ENCODE assay signal across 8 mouse cellular contexts in genomic region chr5:133795638-133796037, GRCm38 (mm10).
A peak's percentile ranks its signal among the peaks of the same experiment; 100 is the strongest.
DNase-seq lines count a peak whose midpoint lies in the region; ATAC-seq and TF ChIP-seq lines count a peak whose summit lies in the region.

No protein-coding gene starts in this region.

- H3K27me3 ChIP-seq in hindbrain, embryonic 10.5 days (ENCODE audit: insufficient read depth, poor library complexity, severe bottlenecking), result no peaks in the 10 kb centered on the region
- H3K27me3 ChIP-seq in hindbrain, embryonic 16.5 days (replicated peaks; ENCODE audit: control insufficient read depth, insufficient read depth, low read length), result no peaks in the 10 kb centered on the region
- H3K27me3 ChIP-seq in ES-Bruce4 (ENCODE audit: control insufficient read depth, insufficient read depth, low read length, poor library complexity, severe bottlenecking), result no peaks in the 10 kb centered on the region
- H3K27me3 ChIP-seq in hindbrain, postnatal 0 days (ENCODE audit: insufficient read depth, low read length), result no peaks in the 10 kb centered on the region
- 0 out of 2 replicates have a peak, but pooled peaks cover 3% of the 10 kb centered on the region for H3K27me3 ChIP-seq in midbrain, embryonic 16.5 days (ENCODE audit: control insufficient read depth, insufficient read depth, low read depth, low read length)

- ATAC-seq in hindbrain, embryonic 16.5 days, result no peak
- no peak for ATAC-seq in hindbrain, postnatal 0 days
- ATAC-seq in midbrain, embryonic 16.5 days, result no peak

- no peak overlapping the region for H3K4me3 ChIP-seq in hindbrain, embryonic 10.5 days
- H3K4me3 ChIP-seq in hindbrain, embryonic 16.5 days (ENCODE audit: low read length), result no peak overlapping the region
- H3K4me3 ChIP-seq in ES-Bruce4 (ENCODE audit: low read depth, low read length), result no peak overlapping the region
- no peak overlapping the region for H3K4me3 ChIP-seq in hindbrain, postnatal 0 days (ENCODE audit: low read length)
- H3K4me3 ChIP-seq in midbrain, embryonic 16.5 days (ENCODE audit: low read depth, low read length), result no peak overlapping the region

- TF ChIP-seq CTCF in ES-Bruce4 (IDR thresholded peaks at IDR 0.05; ENCODE audit: low read depth, low read length), result peak; percentile 54
- TF ChIP-seq CTCF in hindbrain, postnatal 0 days (IDR thresholded peaks at IDR 0.05; ENCODE audit: low read depth), result peak; percentile 84

- TF ChIP-seq EP300 in ES-Bruce4 (IDR thresholded peaks at IDR 0.05; ENCODE audit: insufficient read depth, low read depth, low read length), result no peak

- H3K9me3 ChIP-seq in hindbrain, embryonic 10.5 days, result no peaks in the 10 kb centered on the region
- H3K9me3 ChIP-seq in hindbrain, embryonic 16.5 days (ENCODE audit: control insufficient read depth, low read length), result peaks cover 3% of the 10 kb centered on the region; the same call in 1 of the 2 replicates
- no peaks in the 10 kb centered on the region for H3K9me3 ChIP-seq in ES-Bruce4 (replicated peaks; ENCODE audit: control insufficient read depth, insufficient read depth, low read length, poor library complexity, severe bottlenecking)
- H3K9me3 ChIP-seq in hindbrain, postnatal 0 days (ENCODE audit: low read length), result no peaks in the 10 kb centered on the region
- no peaks in the 10 kb centered on the region for H3K9me3 ChIP-seq in midbrain, embryonic 16.5 days (replicated peaks; ENCODE audit: control insufficient read depth, low read length, poor library complexity, severe bottlenecking)

- no peak for TF ChIP-seq POLR2A in ES-Bruce4 (IDR thresholded peaks at IDR 0.05; ENCODE audit: insufficient read depth, low read length)

- no peak overlapping the region for H3K27ac ChIP-seq in hindbrain, embryonic 10.5 days
- H3K27ac ChIP-seq in hindbrain, embryonic 16.5 days (ENCODE audit: low read depth, low read length), result no peak overlapping the region
- H3K27ac ChIP-seq in ES-Bruce4 (ENCODE audit: insufficient read depth, low read length), result no peak overlapping the region
- H3K27ac ChIP-seq in hindbrain, postnatal 0 days, result no peak overlapping the region
- H3K27ac ChIP-seq in midbrain, embryonic 16.5 days (ENCODE audit: low read length), result no peak overlapping the region

- 42% methylated on average over 3 of the region's 3 CpGs for WGBS in hindbrain, embryonic 10.5 days
- 44% methylated on average over 3 of the region's 3 CpGs for WGBS in hindbrain, embryonic 16.5 days
- 29% methylated on average over 3 of the region's 3 CpGs for WGBS in hindbrain, postnatal 0 days
- WGBS in midbrain, embryonic 16.5 days, result 33% methylated on average over 3 of the region's 3 CpGs

- H3K9ac ChIP-seq in hindbrain, embryonic 16.5 days (ENCODE audit: low read depth, low read length), result no peak overlapping the region
- H3K9ac ChIP-seq in ES-Bruce4 (ENCODE audit: low read depth, poor library complexity, severe bottlenecking), result no peak overlapping the region
- no peak overlapping the region for H3K9ac ChIP-seq in hindbrain, postnatal 0 days (replicated peaks; ENCODE audit: low read length)
- no peak overlapping the region for H3K9ac ChIP-seq in midbrain, embryonic 16.5 days (ENCODE audit: low read depth, low read length)

- no peak overlapping the region for H3K4me2 ChIP-seq in hindbrain, embryonic 16.5 days (ENCODE audit: low read length)
- H3K4me2 ChIP-seq in hindbrain, postnatal 0 days (ENCODE audit: low read depth, low read length), result no peak overlapping the region
- no peak overlapping the region for H3K4me2 ChIP-seq in midbrain, embryonic 16.5 days (ENCODE audit: low read length)

- no peaks in the 10 kb centered on the region for H3K36me3 ChIP-seq in hindbrain, embryonic 10.5 days
- H3K36me3 ChIP-seq in hindbrain, embryonic 16.5 days (ENCODE audit: control insufficient read depth, insufficient read depth, low read length), result no peaks in the 10 kb centered on the region
- no peaks in the 10 kb centered on the region for H3K36me3 ChIP-seq in ES-Bruce4 (ENCODE audit: control insufficient read depth, insufficient read depth, low read length, poor library complexity, severe bottlenecking)
- no peaks in the 10 kb centered on the region for H3K36me3 ChIP-seq in hindbrain, postnatal 0 days (ENCODE audit: insufficient read depth, low read length)
- H3K36me3 ChIP-seq in midbrain, embryonic 16.5 days (ENCODE audit: control insufficient read depth, insufficient read depth, low read length), result no peaks in the 10 kb centered on the region

- no peaks in the 10 kb centered on the region for H3K4me1 ChIP-seq in hindbrain, embryonic 10.5 days (replicated peaks)
- H3K4me1 ChIP-seq in hindbrain, embryonic 16.5 days (ENCODE audit: control insufficient read depth, insufficient read depth, low read depth, low read length), result no peaks in the 10 kb centered on the region
- no peaks in the 10 kb centered on the region for H3K4me1 ChIP-seq in ES-Bruce4 (ENCODE audit: control insufficient read depth, insufficient read depth, low read length)
- H3K4me1 ChIP-seq in hindbrain, postnatal 0 days (ENCODE audit: insufficient read depth, low read length), result no peaks in the 10 kb centered on the region
- H3K4me1 ChIP-seq in midbrain, embryonic 16.5 days (ENCODE audit: control insufficient read depth, insufficient read depth, low read length), result no peaks in the 10 kb centered on the region

- peak; percentile 10 for DNase-seq in hindbrain, embryonic 10.5 days (ENCODE audit: low spot score)
- peak; percentile 58 for DNase-seq in brain, embryonic 18.5 days (ENCODE audit: low read depth, low spot score)
- DNase-seq in hindbrain, postnatal 0 days (ENCODE audit: low spot score), result peak; percentile 82
- DNase-seq in lung, postnatal 36 days, result peak; percentile 1
- no peak for DNase-seq in liver
